Mouse (Mus musculus): ENCODE measurements around the gene Ipo4. TPM values are rescaled to one million over a fixed set of nuclear protein-coding genes. Genes with fewer than 3 reads are reported as not detected.

The Ipo4 gene
- total RNA-seq, 2 experiments from 2014 or later = 118 to 130 TPM

GRCm38 (mm10) chr14:55603271-55603632, 32.5 kb downstream of the Ipo4 start, which contains the start of gene Irf9:
Irf9 (plus strand) TSS chr14:55603571.
- intact Hi-C loops (cut with DNase I) = no loop called here
- Histone ChIP-seq H3K27ac (peak within 1 kb of the TSS; percentile 78), H3K4me3 (peak within 1 kb of the TSS; percentile 44)
- DNase-seq (ENCODE audit: extremely low spot score in 1 of 2, low spot score in 2 of 2) = no peak
- TF ChIP-seq CTCF (IDR thresholded peaks at IDR 0.05) = no peak

GRCm38 (mm10) chr14:55598521-55599390, 37.0 kb downstream of the Ipo4 start:
- TF ChIP-seq CTCF (IDR thresholded peaks at IDR 0.05) = no peak
- intact Hi-C loops (cut with DNase I) = no loop called here
- no peak overlapping the region for H3K4me3 ChIP-seq
- H3K27ac ChIP-seq = no peak overlapping the region
- DNase-seq (ENCODE audit: extremely low spot score in 1 of 2, low spot score in 2 of 2) = no peak

DNA sequence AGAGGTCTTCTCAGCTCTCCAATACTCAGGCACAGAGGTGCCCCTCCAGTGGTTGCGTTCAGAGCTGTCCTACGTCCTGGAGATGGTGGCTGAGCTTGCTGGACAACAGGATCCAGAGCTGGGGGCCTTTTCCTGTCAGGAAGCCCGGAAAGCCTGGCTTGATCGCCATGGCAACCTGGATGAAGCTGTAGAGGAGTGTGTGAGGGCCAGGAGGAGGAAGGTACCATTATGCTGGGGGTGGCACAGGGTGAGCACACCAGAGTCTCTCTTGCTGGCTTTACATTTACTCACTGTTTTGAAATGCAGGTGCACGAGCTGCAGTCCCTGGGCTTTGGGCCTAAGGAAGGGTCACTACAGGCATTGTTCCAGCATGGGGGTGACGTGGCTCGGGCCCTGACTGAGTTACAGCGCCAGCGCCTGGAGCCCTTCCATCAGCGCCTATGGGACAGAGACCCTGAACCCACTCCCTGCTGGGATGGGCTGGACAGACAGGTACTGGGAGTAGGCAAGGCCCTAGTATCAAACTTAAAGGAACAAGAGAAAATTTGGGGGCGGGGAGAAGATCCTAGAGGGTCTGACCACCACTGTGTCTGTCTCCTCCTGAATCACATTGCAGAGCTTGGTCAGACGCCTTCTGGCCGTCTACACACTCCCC, 39.6 kb downstream of the Ipo4 start:
- Histone ChIP-seq H3K27ac (no peak overlapping the region), H3K4me3 (no peak overlapping the region)
- DNase-seq (ENCODE audit: extremely low spot score in 1 of 2, low spot score in 2 of 2) = no peak
- intact Hi-C loops (cut with DNase I) = no loop called here
- TF ChIP-seq CTCF (IDR thresholded peaks at IDR 0.05) = no peak

DNA sequence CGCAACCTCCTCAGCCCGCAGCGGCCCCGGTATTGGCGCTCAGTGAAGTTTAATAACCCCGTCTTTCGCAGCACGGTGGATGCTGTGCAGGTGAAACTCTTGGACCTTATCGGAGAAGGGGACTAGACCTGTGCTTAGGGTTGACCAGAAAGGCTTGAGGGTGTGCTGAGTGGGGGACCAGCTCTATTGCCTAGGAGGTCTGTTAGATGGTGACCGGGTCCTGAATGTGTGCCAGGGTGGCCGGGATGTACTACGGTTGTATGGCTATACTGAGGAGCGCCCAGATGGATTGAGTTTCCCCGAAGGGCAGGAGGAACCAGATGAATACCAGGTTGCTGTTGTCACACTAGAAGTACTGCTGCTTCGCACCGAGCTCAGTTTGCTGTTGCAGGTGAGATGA, 43.5 kb downstream of the Ipo4 start:
- Histone ChIP-seq H3K4me3 (peak overlapping the region; percentile 91), H3K27ac (peak overlapping the region; percentile 79; the same call in 1 of the 2 replicates)
- intact Hi-C loops (cut with DNase I) = no loop called here
- no peak for DNase-seq (ENCODE audit: extremely low spot score in 1 of 2, low spot score in 2 of 2)
- no peak for TF ChIP-seq CTCF (IDR thresholded peaks at IDR 0.05)

DNA sequence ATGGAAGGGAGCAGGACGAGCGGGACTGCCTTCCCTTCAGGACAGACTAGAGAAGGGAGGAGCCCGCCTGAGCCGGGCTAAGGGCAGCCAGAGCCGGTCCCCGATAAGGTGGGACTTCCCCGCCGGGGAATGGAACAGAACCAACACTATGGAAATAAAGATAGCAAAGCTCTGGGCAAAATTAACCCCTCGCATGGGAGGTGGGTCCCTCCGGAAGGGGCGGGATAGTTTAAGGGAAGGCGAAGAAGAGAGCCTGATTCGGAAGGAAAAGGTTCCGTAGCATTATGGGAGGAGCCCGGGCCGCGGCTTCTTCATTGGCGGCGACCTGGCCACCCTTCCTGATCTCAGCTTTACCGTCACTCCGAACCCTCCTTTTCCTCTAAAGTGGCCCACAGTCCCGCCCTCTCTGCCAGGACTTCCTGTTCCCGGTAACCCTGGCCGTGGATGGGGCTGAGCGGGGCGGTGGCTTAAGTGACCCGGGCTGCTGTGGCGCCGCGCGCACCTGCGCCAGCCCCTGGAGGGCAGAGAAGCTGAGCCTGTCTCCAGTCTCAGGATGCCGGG, 44.3 kb downstream of the Ipo4 start, which contains the start of gene Rnf31:
TSS of gene Rnf31 (plus strand) at position 378 of the 561 bp plus-strand sequence.
- no peak for TF ChIP-seq CTCF (IDR thresholded peaks at IDR 0.05)
- intact Hi-C loops (cut with DNase I) = loop anchor here (1.0 kb wide), 1 partner anchor 31 kb away; the partner anchor contains the start of genes A730061H03Rik and Dcaf11
- DNase-seq (ENCODE audit: extremely low spot score in 1 of 2, low spot score in 2 of 2) = peak; percentile 89 to 90
- Histone ChIP-seq H3K4me3 (peak within 1 kb of the TSS; percentile 91), H3K27ac (peak within 1 kb of the TSS; percentile 94)

DNA sequence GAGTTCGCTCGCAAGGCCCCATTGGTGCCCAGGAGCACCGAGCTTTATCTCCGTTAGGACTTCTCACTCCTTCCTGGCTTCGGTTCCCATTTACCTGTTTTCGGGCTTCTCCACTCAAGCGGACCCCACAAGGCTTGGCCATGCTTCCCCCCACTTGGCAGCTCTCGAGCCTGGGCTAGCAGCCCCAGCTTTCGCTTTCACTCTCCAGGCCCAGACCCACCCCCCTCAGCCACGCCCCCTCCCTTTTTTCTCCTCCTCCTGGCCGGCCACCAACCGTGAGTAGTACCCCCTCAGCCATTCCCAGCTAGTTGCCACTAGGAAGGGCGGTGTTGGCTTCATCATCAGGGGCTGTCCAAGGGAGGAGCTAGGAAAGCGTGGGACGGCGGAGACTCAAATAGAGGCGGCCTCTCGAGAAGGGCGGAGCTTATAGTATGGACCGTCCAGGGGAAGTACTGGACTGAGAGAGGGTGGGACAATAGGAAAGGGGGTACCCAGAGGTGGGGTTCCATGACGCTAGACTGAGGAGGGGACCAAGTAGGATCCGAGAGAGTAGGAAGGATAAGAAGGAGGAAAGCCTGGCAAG, 44.9 kb downstream of the Ipo4 start, which contains the start of gene Psme2:
TSS of gene Psme2 (minus strand) at position 366 of the 583 bp plus-strand sequence.
- Histone ChIP-seq H3K4me3 (peak within 1 kb of the TSS; percentile 91), H3K27ac (peak within 1 kb of the TSS; percentile 94)
- peak; percentile 86 to 88 for DNase-seq (ENCODE audit: extremely low spot score in 1 of 2, low spot score in 2 of 2)
- intact Hi-C loops (cut with DNase I) = loop anchor here (1.0 kb wide), 1 partner anchor 31 kb away; the partner anchor contains the start of genes A730061H03Rik and Dcaf11
- no peak for TF ChIP-seq CTCF (IDR thresholded peaks at IDR 0.05)

- Histone ChIP-seq H3K4me3 (peak overlapping the region; percentile 91), H3K27ac (peak overlapping the region; percentile 73)
- no peak for DNase-seq (ENCODE audit: extremely low spot score in 1 of 2, low spot score in 2 of 2)
- no peak for TF ChIP-seq CTCF (IDR thresholded peaks at IDR 0.05)
- intact Hi-C loops (cut with DNase I) = no loop called here
These were observed 45.8 kb downstream of the Ipo4 start for GRCm38 (mm10) chr14:55589771-55590448.

DNA sequence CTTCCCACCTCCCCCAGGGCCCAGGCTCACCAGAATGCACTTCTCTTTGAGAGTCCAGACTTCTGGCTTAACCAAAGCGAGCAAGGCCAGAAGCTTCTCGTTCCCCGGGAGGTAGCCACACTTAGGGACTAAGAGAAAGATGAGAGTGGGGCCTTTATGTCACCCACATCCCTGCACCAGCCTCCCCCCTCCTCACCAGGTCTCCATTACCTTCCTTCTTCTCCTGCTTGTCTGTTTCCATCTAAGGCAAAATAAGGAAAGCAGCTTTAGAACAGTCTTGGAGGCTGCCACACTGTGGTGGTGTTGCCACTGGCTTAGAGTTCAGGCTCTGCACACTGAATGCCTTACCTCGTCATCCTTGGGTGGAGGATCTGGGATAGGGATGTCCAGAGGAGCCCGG, 46.5 kb downstream of the Ipo4 start:
- H3K27ac ChIP-seq = no peak overlapping the region
- intact Hi-C loops (cut with DNase I) = no loop called here
- H3K4me3 ChIP-seq = no peak overlapping the region
- no peak for DNase-seq (ENCODE audit: extremely low spot score in 1 of 2, low spot score in 2 of 2)
- TF ChIP-seq CTCF (IDR thresholded peaks at IDR 0.05) = no peak

DNA sequence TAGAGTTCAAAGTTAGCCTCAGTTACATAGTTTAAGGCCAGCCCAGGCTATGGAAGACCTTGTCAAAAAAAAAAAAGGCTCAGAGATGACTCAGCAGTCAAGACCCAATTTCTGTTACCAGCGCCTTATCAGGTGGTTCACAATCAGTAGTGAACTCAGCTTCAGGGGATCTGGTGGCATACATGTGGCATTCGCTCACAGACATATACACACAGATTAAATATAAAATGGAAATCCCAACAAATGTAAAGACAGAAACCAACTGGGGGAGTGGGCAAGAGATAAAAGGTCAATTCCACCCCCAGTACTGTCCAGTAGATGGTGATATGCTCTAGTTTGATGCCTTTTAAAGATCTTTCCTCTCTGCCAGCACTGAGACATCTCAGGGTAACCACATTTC, 49.6 kb downstream of the Ipo4 start:
- no peak; the same call in 1 of the 2 replicates for TF ChIP-seq CTCF (IDR thresholded peaks at IDR 0.05)
- no peak for DNase-seq (ENCODE audit: extremely low spot score in 1 of 2, low spot score in 2 of 2)
- H3K4me3 ChIP-seq = no peak overlapping the region
- intact Hi-C loops (cut with DNase I) = no loop called here
- no peak overlapping the region for H3K27ac ChIP-seq

GRCm38 (mm10) chr14:55585566-55585960, 50.2 kb downstream of the Ipo4 start:
- intact Hi-C loops (cut with DNase I) = no loop called here
- peak overlapping the region; percentile 93 for H3K27ac ChIP-seq
- no peak for TF ChIP-seq CTCF (IDR thresholded peaks at IDR 0.05)
- peak overlapping the region; percentile 90 for H3K4me3 ChIP-seq
- no peak for DNase-seq (ENCODE audit: extremely low spot score in 1 of 2, low spot score in 2 of 2)

All from left cerebral cortex, adult 2 months (tissue).